Mouse (Mus musculus): ENCODE measurements around the gene Txndc15. TPM values are rescaled to one million over a fixed set of nuclear protein-coding genes. Genes with fewer than 3 reads are reported as not detected.
"Not testable (repeated sequence)": the region's sequence is repeated elsewhere in the genome, so short reads cannot be mapped to it uniquely, and the experiment has no call there.

Gene Txndc15
- polyA plus RNA-seq, 1 experiment from 2014 or later, result 156 TPM

DNA sequence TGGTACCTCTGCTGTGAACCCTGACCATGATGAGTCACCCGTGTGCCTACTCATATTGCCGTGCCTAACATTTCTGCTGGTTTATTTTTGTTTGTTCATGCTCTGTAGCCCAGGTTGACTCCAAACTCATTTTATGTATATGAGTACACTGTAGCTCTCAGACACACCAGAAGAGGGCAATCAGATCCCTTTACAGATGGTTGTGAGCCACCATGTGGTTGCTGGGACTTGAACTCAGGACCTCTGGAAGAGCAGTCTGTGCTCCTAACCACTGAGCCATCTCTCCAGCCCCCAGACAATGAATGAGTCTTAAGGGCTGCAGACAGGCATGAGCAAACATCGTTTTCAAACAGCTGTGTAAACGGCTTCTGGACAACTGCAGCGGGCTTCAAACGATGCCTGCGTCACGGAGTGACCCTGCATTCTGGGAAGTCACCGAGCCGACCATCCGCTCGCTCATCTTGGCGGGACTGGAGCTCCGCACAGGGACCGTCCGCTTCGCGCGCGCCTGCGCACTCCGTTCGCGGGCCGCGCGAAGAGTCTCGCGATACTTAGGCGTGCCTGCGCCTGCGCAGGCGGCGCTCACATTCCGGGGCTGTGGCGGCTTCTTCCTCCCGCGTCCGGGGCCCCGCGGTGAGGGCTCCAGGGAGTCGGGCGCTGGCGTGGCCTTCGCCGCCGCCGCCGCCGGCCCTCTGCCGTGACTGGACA lies 21.8 kb upstream of the Txndc15 start, which contains the start of gene B230219D22Rik:
Gene B230219D22Rik, plus strand, starts transcription at position 590 of the 708 bp plus-strand sequence.
- Histone ChIP-seq H3K9ac (replicated peaks; ENCODE audit: low read depth, low read length) (peak within 1 kb of the TSS; percentile 100), H3K36me3 (ENCODE audit: control insufficient read depth, insufficient read depth, low read length) (no peaks in the 10 kb centered on the region), H3K9me3 (ENCODE audit: control insufficient read depth, low read length) (no peaks in the 10 kb centered on the region), H3K27me3 (ENCODE audit: control insufficient read depth, insufficient read depth, low read length) (no peaks in the 10 kb centered on the region), H3K4me3 (ENCODE audit: low read depth, low read length) (peak within 1 kb of the TSS; percentile 97), H3K4me2 (ENCODE audit: low read depth, low read length) (peak within 1 kb of the TSS; percentile 62), H3K27ac (ENCODE audit: low read depth, low read length) (peak within 1 kb of the TSS; percentile 98), H3K4me1 (ENCODE audit: control insufficient read depth, insufficient read depth, low read length) (peaks cover 17% of the 10 kb centered on the region)
- ATAC-seq (ENCODE audit: low read depth), result peak; percentile 98
- WGBS, result 2% methylated on average over 49 of the region's 51 CpGs

DNA sequence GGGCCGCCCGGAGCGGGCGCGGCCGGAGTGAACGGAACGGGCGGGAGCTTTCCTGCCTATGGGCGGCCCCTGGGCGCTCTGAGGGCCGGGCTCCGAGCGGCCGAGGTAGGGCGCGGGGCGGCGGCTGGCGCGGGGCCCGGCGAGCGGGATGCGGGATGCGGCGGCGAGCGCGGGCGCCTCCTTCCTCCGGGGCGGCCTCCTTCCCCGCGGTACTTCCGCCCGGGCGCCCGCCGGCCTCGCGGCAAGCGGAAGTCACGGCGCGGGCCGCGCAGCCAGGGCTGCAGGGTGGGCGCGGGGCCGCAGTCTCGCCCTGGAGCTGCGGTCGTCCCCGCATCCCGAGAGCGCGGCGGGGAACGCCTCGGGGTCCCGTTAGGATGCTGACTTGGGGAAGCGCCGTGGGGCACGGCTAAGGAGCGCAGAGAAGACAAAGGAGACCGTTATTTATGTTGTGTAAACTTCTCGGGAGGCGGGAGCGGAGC lies 21.2 kb upstream of the Txndc15 start:
- no peaks in the 10 kb centered on the region for H3K27me3 ChIP-seq (ENCODE audit: control insufficient read depth, insufficient read depth, low read length)
- H3K4me2 ChIP-seq (ENCODE audit: low read depth, low read length), result peak overlapping the region; percentile 62
- ATAC-seq (ENCODE audit: low read depth), result peak; percentile 77
- no peaks in the 10 kb centered on the region for H3K36me3 ChIP-seq (ENCODE audit: control insufficient read depth, insufficient read depth, low read length)
- peak overlapping the region; percentile 98 for H3K27ac ChIP-seq (ENCODE audit: low read depth, low read length)
- WGBS, result under 1% methylated on average over 38 of the region's 70 CpGs
- H3K9me3 ChIP-seq (ENCODE audit: control insufficient read depth, low read length), result no peaks in the 10 kb centered on the region
- H3K4me1 ChIP-seq (ENCODE audit: control insufficient read depth, insufficient read depth, low read length), result peaks cover 17% of the 10 kb centered on the region
- peak overlapping the region; percentile 100 for H3K9ac ChIP-seq (replicated peaks; ENCODE audit: low read depth, low read length)
- H3K4me3 ChIP-seq (ENCODE audit: low read depth, low read length), result peak overlapping the region; percentile 97

DNA sequence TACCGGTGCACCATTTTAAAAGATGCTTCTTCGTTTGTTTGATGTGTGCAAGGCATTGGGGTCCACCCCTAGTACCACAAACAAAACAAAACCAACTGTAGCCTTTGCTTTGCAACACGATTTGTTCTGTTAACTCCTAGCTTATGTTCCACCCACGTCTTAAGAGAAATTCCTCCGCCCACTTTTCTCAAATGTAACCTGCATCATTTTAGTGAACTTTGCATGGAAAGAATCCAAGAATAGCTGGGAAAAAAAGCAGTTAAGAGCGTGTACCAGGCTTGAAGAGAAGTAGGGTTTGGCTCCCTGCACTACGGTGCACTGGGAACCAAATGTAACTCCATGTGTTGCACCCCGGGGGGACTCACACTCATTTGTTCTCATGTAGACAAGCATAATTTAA lies 20.3 kb upstream of the Txndc15 start:
- Histone ChIP-seq H3K4me1 (ENCODE audit: control insufficient read depth, insufficient read depth, low read length) (peaks cover 17% of the 10 kb centered on the region), H3K27me3 (ENCODE audit: control insufficient read depth, insufficient read depth, low read length) (no peaks in the 10 kb centered on the region), H3K36me3 (ENCODE audit: control insufficient read depth, insufficient read depth, low read length) (peaks cover under 1% of the 10 kb centered on the region), H3K9me3 (ENCODE audit: control insufficient read depth, low read length) (no peaks in the 10 kb centered on the region), H3K9ac (replicated peaks; ENCODE audit: low read depth, low read length) (peak overlapping the region; percentile 12; the same call in 1 of the 2 replicates), H3K4me3 (ENCODE audit: low read depth, low read length) (peak overlapping the region; percentile 97), H3K4me2 (ENCODE audit: low read depth, low read length) (peak overlapping the region; percentile 62), H3K27ac (ENCODE audit: low read depth, low read length) (no peak overlapping the region)
- no peak for ATAC-seq (ENCODE audit: low read depth)
- WGBS, result 17% methylated on average over 8 of the region's 8 CpGs

DNA sequence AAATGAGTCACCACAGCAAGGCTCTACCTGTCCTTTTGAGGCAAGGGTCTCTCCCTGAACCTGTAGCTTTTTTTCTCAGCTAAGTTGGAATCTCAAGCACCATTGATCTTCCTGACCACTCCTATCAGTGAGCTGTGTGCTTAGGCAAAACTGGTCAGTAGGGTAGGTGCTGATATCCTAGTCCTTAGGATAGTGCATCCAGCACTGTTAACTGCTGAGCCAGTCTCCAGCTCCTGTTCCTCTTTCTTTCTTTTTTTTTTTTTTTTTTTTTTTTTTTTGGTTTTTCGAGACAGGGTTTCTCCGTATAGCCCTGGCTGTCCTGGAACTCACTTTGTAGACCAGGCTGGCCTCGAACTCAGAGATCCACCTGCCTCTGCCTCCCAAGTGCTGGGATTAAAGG lies 18.5 kb upstream of the Txndc15 start:
- not testable (repeated sequence) for H3K4me2 ChIP-seq (ENCODE audit: low read depth, low read length); H3K9me3 ChIP-seq (ENCODE audit: control insufficient read depth, low read length); H3K27me3 ChIP-seq (ENCODE audit: control insufficient read depth, insufficient read depth, low read length); H3K27ac ChIP-seq (ENCODE audit: low read depth, low read length); H3K4me3 ChIP-seq (ENCODE audit: low read depth, low read length); H3K9ac ChIP-seq (replicated peaks; ENCODE audit: low read depth, low read length); ATAC-seq (ENCODE audit: low read depth)
- H3K4me1 ChIP-seq (ENCODE audit: control insufficient read depth, insufficient read depth, low read length), result peaks cover 17% of the 10 kb centered on the region
- no CpG with 5 or more reads among the region's 3 CpGs for WGBS
- peaks cover 12% of the 10 kb centered on the region for H3K36me3 ChIP-seq (ENCODE audit: control insufficient read depth, insufficient read depth, low read length)

DNA sequence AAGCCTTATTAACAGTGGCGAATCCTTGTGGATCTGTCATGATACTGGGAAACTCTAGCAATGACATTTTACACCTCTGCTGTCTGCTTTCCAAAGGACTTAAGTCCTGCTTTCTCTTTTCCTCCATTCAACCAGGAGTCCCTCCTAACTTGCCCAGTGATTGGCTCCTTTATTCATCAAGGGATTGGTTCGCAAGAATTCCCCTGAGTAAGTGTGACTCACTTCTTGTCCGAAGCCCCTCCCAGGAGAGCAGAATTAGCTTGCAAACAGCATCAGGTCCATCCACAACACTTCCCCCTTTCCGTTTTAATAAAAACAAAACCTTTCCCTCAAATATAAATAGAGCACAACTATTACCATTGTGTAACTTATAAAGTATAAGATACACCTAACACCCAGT lies 10.1 kb upstream of the Txndc15 start:
- 90% methylated on average over 4 of the region's 4 CpGs for WGBS
- no peak overlapping the region for H3K9ac ChIP-seq (replicated peaks; ENCODE audit: low read depth, low read length)
- H3K9me3 ChIP-seq (ENCODE audit: control insufficient read depth, low read length), result no peaks in the 10 kb centered on the region
- no peaks in the 10 kb centered on the region for H3K27me3 ChIP-seq (ENCODE audit: control insufficient read depth, insufficient read depth, low read length)
- H3K4me1 ChIP-seq (ENCODE audit: control insufficient read depth, insufficient read depth, low read length), result no peaks in the 10 kb centered on the region
- ATAC-seq (ENCODE audit: low read depth), result no peak
- H3K4me2 ChIP-seq (ENCODE audit: low read depth, low read length), result no peak overlapping the region
- H3K4me3 ChIP-seq (ENCODE audit: low read depth, low read length), result no peak overlapping the region
- H3K27ac ChIP-seq (ENCODE audit: low read depth, low read length), result no peak overlapping the region
- peaks cover 21% of the 10 kb centered on the region for H3K36me3 ChIP-seq (ENCODE audit: control insufficient read depth, insufficient read depth, low read length)

DNA sequence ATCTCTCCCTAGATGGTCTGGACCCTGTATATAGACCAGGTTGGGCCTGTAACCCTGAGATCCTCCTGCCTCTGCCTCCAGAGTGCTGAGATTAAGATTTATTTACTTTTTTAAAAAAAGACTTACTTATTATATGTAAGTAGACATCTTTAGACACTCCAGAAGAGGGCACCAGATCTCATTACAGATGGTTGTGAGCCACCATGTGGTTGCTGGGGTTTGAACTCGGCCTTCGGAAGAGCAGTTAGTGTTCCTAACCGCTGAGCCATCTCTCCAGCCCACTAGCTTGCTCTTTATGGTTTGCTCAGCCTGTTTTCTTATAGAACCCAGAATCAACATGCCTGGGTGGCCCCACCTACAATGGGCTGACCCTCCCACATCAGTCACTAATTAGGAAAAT lies 1.6 kb upstream of the Txndc15 start:
- Histone ChIP-seq H3K9me3 (ENCODE audit: control insufficient read depth, low read length) (no peaks in the 10 kb centered on the region), H3K27ac (ENCODE audit: low read depth, low read length) (no peak overlapping the region), H3K4me3 (ENCODE audit: low read depth, low read length) (no peak overlapping the region), H3K36me3 (ENCODE audit: control insufficient read depth, insufficient read depth, low read length) (no peaks in the 10 kb centered on the region), H3K9ac (replicated peaks; ENCODE audit: low read depth, low read length) (no peak overlapping the region), H3K27me3 (ENCODE audit: control insufficient read depth, insufficient read depth, low read length) (no peaks in the 10 kb centered on the region), H3K4me1 (ENCODE audit: control insufficient read depth, insufficient read depth, low read length) (0 out of 2 replicates have a peak, but pooled peaks cover 8% of the 10 kb centered on the region), H3K4me2 (ENCODE audit: low read depth, low read length) (no peak overlapping the region)
- WGBS, result 91% methylated on average over 3 of the region's 3 CpGs
- no peak for ATAC-seq (ENCODE audit: low read depth)

DNA sequence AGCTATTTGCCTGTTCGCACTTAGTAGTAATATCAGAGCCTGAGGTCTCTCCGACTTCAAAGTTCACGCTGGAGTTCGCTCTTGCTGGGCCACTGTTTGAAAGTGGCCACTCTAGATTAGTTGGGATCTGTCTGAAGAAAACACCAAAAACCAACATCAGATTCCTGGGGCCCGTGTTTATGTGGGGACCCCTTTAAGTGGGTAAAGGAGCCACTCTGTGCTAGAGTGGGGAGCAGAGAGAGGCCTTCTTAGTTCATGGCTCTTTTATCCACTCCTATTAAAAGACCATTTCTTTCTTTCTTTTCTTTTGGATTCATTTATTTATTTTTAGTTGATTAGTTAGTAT lies 690 bp downstream of the Txndc15 start:
- 7% methylated on average over 5 of the region's 5 CpGs for WGBS
- peak overlapping the region; percentile 89 for H3K9ac ChIP-seq (replicated peaks; ENCODE audit: low read depth, low read length)
- H3K27me3 ChIP-seq (ENCODE audit: control insufficient read depth, insufficient read depth, low read length), result no peaks in the 10 kb centered on the region
- H3K4me1 ChIP-seq (ENCODE audit: control insufficient read depth, insufficient read depth, low read length), result 0 out of 2 replicates have a peak, but pooled peaks cover 11% of the 10 kb centered on the region
- peak overlapping the region; percentile 92 for H3K4me3 ChIP-seq (ENCODE audit: low read depth, low read length)
- H3K4me2 ChIP-seq (ENCODE audit: low read depth, low read length), result peak overlapping the region; percentile 68
- no peaks in the 10 kb centered on the region for H3K9me3 ChIP-seq (ENCODE audit: control insufficient read depth, low read length)
- ATAC-seq (ENCODE audit: low read depth), result 0 out of 2 replicates have a peak, but pooled peaks have one; percentile 19
- H3K27ac ChIP-seq (ENCODE audit: low read depth, low read length), result peak overlapping the region; percentile 98
- peaks cover 6% of the 10 kb centered on the region; the same call in 1 of the 2 replicates for H3K36me3 ChIP-seq (ENCODE audit: control insufficient read depth, insufficient read depth, low read length)

DNA sequence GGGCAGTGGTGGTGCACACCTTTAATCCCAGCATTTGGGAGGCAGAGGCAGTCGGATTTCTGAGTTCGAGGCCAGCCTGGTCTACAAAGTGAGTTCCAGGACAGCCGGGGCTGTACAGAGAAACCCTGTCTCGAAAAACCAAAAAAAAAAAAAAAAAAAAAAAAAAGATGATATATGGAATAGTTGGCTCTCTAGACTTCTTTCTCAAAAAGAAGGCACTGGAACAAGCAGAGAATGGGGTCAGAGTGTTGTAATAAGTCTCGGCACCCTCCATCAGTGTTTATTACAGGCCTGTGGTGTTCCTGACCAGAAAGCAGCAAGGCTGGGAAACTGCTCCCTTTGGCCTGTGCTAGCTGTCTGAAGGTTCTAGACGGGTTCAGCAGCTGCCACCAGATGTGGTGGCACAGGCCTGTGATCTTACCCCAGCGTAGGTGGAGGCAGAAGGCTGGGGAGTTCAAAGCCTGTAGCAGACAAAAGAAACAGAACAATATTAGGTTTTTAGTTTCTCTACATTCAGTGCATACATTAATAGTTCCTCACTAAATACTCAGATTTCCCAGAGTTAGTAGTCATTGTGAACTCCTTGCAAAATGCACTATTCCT lies 1.6 kb downstream of the Txndc15 start:
- no peak overlapping the region for H3K4me3 ChIP-seq (ENCODE audit: low read depth, low read length)
- no peak for ATAC-seq (ENCODE audit: low read depth)
- H3K36me3 ChIP-seq (ENCODE audit: control insufficient read depth, insufficient read depth, low read length), result peaks cover 6% of the 10 kb centered on the region; the same call in 1 of the 2 replicates
- no peaks in the 10 kb centered on the region for H3K9me3 ChIP-seq (ENCODE audit: control insufficient read depth, low read length)
- H3K4me2 ChIP-seq (ENCODE audit: low read depth, low read length), result peak overlapping the region; percentile 68
- H3K27me3 ChIP-seq (ENCODE audit: control insufficient read depth, insufficient read depth, low read length), result no peaks in the 10 kb centered on the region
- H3K4me1 ChIP-seq (ENCODE audit: control insufficient read depth, insufficient read depth, low read length), result 0 out of 2 replicates have a peak, but pooled peaks cover 11% of the 10 kb centered on the region
- peak overlapping the region; percentile 89; the same call in 1 of the 2 replicates for H3K9ac ChIP-seq (replicated peaks; ENCODE audit: low read depth, low read length)
- 84% methylated on average over 7 of the region's 7 CpGs for WGBS
- no peak overlapping the region; the same call in 1 of the 2 replicates for H3K27ac ChIP-seq (ENCODE audit: low read depth, low read length)

DNA sequence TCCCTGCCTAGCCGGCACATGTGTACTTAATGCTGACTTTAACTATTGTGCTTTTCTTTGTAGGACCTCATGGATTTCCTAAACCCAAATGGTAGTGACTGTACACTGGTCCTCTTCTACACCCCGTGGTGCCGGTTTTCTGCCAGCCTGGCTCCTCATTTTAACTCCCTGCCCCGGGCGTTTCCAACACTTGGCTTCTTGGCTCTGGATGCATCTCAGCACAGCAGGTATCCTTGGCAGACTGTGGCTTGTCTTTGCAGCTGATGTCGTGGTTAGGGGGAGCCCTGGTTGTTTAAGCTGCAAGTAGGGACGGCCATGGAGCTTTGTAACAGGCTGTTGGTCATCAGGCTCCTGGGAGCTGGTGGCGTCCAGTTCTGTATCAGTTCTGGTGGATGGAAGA lies 7.1 kb downstream of the Txndc15 start:
- Histone ChIP-seq H3K27ac (ENCODE audit: low read depth, low read length) (no peak overlapping the region), H3K4me2 (ENCODE audit: low read depth, low read length) (no peak overlapping the region), H3K4me3 (ENCODE audit: low read depth, low read length) (no peak overlapping the region), H3K36me3 (ENCODE audit: control insufficient read depth, insufficient read depth, low read length) (peaks cover 24% of the 10 kb centered on the region; the same call in 1 of the 2 replicates), H3K27me3 (ENCODE audit: control insufficient read depth, insufficient read depth, low read length) (no peaks in the 10 kb centered on the region), H3K4me1 (ENCODE audit: control insufficient read depth, insufficient read depth, low read length) (0 out of 2 replicates have a peak, but pooled peaks cover 3% of the 10 kb centered on the region), H3K9ac (replicated peaks; ENCODE audit: low read depth, low read length) (no peak overlapping the region), H3K9me3 (ENCODE audit: control insufficient read depth, low read length) (no peaks in the 10 kb centered on the region)
- no peak for ATAC-seq (ENCODE audit: low read depth)
- WGBS, result 65% methylated on average over 8 of the region's 8 CpGs

Data from neural tube, embryonic 14.5 days (tissue).